Mouse (Mus musculus): ENCODE measurements at regions not wholly inside any gene's neighbourhood (a gene's known extent, or its start where the extent isn't known, plus 50 kb on each side); places are given as distances from the start of the nearest gene placed in this dataset.

DNA sequence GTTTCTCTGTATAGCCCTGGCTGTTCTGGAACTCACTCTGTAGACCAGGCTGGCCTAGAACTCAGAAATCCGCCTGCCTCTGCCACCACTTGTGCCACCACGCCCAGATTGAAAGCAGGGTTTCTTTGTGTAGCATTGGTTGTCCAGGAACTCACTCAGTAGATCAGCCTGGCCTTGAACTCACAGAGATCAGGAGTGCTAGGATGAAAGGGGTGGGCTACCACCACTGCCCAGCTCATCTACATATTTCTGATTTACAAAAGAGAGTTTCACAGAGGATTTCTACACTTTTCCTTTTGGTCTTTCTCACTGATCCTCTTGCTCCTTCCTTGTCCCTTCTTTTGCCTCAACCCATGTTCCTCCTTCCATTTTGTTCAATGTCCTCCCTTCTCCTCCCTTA, 53.1 kb upstream of the Lbx1 start:
- no peak for DNase-seq

DNA sequence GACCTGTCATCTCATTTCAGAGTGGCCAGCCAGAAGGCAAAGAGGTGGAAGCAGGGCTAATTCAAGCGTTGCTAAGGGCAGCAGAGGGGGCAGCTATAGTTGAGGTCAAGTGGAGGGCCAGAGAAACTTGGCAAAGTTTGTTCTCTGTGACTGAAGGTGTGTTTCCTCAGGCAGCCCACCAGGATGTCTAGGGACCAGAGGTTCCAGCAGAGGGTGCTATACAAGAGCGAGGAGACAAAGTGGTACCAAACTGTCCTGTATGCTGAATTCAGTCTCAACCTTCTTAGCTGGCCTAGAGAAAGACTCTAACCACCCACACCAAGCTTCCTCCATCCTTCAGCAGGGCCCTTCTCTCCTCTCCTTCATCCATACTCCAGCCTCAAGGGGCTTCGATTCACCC, 62.2 kb upstream of the Lbx1 start:
- DNase-seq = no peak

DNA sequence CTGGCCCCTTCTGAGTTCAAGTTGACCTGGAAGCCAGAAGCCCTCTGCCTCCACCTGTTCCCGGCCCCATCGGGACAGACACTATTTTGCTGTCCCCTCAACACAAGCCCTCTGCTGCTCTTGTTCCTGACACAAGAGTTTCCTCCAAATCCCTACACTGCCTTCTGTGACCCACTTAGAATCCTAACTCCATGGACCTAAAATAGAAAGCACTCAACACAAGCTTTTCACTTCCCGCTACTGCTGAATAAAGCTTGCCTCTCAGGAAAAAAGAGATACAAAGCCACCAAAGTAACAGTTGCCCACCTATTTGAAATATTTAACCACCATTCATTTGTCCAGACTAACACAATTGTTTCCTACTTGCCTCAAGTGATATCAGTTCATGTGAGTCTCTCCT, 63.7 kb upstream of the Lbx1 start:
- no peak for DNase-seq

DNA sequence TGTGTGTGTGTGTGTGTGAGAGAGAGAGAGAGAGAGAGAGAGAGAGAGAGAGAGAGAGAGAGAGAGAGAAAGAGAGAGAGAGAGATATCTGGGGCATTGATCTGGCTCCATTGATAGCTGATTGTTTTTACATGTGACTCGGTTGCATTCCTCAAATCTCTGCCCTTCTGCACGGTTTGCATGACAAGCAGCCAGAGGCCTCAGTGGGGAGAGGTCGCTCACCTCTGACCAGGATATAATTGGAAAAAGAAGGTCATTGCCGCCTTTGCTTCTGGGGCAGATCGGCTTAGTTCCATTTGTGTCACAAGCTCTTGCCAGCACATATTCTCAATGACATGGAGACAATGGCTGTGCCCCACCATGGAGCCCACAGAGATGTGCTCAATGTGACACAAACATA, 63.8 kb upstream of the Btrc start:
- DNase-seq = no peak

DNA sequence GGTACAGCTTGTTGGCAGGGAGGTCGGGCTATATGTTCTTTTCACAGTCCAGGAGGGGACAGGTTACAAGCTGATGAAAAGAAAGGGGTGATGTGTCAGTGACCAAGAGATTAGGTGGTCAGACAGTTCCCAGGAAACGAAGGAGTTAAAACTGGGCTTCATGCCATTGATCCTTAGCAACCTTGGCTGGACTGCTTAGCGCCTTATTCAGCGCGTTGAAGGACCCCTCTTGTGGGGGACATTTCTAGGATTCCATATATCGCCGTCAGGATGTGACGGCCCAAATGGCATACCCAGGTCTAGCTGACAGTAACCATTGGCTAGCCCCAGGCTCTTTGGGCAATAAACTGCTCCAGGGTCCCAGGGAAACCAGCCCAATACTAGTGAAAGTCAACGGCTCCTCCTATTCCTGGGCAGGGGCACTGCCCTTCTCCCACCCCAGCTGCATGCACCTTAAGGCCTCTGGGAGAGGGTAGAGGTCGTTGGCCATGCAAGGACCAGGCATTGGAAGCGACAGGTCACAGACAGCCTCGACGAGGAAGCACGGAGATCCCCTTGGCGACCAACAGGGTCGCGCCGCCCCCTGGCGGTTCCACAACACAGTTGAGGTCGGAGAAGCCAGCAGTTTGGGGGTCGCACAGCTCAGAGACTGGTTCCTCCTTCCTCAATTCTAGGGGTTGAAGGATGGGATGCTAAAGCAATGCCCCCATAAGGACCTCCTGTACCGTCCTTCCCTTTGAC, 62.7 kb upstream of the Btrc start:
- DNase-seq = no peak

DNA sequence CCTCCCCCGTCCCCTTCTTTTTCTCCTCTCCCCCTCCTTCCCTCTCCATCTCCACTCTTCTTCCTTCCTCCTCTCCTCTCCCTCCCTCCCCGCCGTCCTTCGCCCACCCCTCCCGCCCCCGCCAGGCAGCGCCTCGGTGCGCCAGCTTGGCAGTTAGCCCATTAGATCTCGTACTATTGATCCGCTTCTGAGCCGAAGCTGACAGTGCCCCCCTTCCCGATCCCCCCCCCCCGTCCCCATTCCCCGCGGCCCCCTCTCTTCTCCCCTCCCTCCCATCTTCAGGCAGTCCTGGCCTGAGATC, 62.2 kb upstream of the Btrc start:
- DNase-seq = no peak

DNA sequence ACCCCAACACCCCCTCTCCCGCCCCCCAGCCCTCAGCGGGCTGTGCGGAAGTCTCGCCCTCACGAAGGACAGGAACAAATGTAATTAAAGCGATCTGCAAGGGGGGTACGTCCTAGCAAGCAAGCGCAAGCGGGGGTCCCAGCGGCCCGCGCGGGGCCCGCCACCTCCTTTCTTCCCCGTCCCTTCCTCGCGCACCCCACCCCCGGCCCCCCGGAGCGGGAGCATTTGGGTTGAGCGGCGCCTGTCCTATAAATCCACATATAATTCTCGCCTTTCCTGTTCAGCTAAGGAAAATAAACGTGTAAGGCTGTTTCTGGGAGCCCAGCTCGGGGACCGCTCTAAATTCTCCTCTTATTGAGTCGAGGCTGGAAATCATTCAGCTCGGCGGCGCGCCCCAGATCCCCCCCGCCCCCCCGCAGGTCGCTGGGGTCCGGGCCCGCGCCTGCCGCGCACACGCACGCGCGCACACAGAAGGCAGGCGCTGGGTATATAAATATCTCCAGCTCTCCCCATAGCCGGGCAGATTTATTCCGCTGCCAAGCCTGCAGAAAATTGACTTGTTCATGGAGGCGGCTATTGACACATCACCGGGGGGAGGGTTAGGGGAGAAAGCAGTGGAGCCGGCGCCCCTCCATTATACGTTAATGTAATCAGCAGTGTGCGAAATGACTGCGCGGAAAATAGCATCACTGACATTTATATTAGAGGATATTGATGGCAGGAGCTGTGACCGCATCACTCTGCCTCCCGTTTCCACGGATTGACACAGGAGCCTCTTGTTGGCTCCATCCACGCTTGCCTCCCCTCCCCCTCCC, 61.6 kb upstream of the Btrc start:
- DNase-seq = no peak

DNA sequence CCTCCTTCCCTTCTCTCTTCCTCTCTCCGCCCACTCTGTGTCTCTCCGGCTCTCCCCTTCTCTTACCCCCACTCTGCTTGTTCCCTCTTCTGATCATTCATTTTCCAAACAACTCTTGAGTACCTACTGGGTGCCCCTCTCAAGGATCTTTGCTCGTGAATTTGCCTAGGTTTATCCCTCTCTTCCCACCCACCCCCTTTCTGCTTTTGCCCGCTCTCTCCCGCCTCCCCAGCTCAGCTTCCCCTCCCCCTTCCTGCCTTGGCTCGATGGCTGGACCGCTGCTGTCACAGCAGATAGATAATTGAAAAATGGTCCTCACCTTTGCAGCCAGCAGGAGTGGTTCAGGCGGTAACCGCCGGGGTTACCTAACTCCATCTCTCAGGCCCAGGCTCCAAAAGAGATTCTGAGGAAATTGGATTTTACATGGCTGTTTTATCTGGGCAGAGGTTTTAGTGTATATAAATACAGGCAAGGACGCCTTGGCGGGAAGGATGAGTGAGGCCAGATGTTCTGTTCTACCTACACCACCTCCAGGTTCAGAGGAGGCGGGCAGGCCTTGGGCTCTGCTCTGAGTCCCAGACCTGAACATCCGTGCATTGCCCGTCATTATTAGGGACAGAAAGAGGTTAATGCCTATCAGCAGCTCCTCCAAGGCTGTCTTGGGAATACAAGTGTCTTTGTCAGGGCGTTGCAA, 60.8 kb upstream of the Btrc start:
- no peak for DNase-seq

DNA sequence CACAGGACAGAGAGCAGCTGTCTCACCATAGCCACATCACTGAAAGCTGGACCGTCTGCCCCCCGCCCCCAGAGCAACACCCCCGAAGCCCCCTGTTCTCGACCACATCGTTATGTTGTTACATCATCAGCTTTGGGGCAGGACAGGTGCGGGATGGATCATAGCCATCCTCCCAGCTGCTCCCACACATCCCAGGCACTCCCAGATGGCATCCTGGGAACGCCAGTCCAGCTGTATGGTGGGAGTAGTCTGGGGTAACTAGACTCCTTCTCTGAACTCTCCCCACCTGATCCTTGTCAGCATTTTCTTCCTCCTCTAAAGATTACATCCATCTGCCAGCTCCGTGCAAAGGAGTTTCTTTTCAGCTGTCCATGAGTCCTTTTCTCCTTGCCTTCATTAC, 59.0 kb upstream of the Btrc start:
- no peak for DNase-seq

DNA sequence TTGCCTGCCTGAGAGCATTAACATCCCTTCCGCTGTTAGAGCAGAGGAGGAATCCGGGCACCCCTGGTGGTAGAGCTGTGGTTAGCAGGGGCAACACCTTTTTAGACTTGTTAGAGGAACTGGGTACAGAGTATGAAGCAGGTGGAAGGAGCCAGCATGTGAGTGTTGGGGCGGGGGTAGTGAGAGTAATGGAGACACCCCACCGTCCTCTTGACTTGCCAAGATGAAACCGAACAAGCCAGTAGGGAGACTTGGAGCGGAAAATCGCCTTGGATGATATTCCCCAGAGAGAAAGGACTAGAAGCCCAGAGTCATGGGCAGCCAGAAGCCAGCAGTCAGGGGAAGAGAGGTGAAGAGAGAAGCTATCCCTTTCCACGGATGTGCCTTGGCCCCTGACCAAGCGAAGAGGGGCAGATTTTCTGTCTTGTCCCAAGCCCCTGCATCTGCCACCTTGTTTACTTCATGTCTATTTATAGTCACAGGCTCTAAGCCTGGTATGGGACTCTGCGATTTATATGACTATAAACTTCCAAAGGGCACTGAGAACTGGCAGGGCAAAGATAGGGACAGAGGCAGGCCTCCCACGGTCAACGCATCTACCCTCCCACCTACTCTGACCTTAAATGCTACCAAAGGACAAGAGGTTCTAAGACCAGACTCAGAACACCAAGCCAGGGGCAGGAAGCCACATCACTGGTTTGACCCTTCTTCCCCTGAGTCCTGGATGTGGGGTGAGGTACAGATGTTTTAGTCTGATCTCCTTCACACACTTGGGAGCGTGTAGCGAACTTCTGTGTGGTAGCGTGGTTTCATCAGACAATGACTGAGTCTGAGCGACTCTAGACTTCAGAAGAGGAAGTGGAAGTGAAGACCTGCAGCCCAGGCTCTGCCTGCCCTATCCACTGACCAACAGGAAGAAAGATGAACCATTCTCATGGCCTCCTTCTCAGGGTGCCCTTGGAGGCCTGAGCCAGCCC, 55.9 kb upstream of the Btrc start:
- DNase-seq = peak in 1 of 2 experiments; percentile 14

DNA sequence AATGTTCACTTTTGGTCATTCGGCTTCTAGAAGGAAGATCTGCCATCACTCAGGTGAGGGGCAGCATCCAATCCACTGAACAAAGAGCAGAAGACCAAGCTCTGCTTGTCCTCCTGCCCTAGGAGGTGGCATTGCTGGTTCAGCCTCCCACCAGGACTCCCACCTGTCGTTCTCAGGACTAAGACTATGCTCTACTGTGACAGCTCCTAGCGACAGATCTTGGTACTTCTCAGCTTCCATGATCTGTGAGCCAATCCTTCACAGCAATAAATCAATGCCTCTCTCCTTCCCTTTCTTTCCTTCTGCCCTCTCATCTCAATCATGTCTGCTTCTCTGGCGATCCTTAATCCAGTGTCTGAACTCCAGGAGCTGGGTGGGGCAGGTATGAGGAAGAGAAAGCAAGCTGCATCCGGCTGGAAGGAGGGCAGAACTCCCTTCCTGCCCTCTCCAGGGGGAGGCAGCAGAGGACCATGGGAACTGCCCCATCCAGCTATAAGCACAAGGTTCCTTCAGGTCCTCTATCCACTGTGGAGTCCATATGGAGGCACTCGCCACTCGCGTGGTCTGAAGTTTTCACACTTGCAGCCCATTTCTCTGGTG, 54.8 kb upstream of the Btrc start:
- peak in 1 of 2 experiments; percentile 24 for DNase-seq

DNA sequence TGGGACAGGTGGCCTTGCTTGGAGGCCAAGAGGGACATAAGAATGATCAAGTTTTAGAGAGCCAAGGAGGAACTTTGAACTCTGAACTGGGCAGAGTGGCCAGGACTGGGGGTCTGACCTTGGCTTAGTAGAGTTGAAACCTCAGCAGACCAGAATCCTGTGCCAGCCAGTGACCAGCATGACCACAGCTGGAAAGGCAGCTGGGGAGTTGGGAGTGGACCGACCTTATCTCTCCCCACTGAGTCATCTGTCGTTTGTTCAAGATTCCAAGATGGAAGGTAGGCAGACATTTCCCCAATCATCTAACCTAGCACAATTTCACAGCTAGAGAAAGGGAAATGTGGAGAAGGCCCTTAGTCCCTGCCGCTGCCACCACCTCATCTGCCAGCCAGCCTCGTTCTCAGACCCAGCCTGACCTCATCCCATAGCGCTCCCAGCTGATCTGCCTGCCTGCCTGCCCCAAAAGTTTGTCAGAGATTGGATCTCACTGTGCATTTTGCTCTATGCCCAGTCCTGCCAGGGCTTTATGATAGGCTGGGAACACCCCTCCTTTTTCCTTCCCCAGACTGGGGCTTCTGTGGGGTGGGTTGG, 53.1 kb upstream of the Btrc start:
- no peak for DNase-seq

DNA sequence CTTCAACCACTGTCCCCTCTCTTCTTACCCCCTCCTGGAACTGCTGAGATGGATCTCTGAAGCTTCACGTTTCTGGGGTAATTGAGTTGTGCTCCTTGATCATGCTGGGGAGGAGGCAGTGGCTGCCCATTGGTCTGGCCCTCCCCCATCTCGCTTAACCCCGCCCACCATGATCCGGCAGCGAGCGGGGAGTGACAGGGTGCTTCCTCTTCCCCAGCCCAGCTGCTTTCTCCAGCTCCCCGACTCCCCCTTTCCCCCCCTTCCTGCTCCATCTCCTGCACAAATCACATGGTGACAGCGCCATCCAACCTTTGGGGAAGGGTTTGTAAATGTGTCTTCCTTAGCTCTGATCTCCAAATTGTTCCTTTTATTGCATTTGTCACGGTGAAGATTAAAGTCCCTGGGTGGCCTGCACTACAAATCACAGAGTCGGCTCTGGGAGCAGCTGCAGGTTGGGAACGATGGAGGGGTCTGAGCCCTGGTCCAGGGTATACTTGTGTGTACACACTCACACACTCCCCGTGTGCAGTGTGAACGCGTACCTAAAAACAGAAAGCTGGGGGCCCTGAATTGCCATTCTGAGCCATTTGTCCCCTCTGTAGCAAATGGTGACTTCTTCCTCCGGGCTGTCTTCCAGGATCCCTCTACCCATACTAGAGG, 52.5 kb upstream of the Btrc start:
- DNase-seq = peak; percentile 73 to 76

DNA sequence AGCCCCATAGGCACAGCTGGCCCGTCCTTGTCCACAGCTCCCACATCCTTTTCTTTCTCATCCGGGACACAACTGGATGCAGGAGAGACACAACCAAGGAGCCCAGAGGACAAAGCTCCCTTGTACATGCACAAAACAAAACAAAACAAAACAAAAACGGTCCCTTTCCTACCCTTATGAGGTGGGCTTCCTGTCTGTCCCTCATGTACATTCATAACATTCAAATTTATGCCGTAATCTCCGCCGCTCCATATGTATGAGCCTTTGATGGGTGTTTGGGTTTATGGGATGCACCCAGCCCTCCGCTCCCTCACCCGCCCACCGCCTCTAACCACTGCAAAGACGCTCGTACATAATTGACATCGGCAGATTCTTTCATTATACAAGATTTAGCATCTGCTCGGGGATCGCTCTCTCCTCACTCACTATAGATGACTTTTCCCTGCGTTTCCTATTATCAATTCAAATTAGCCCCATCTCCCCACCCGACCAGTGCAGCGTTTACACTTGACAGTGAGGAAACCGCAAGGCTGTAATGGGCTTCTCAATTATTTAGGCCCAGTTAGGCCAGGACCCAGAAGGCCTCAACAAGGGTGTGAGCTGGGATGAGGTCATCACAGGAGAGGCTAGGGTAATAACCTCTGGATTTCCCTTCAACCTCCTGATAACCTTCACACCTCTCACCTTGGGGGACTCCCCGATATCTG, 51.5 kb upstream of the Btrc start:
- DNase-seq = no peak

DNA sequence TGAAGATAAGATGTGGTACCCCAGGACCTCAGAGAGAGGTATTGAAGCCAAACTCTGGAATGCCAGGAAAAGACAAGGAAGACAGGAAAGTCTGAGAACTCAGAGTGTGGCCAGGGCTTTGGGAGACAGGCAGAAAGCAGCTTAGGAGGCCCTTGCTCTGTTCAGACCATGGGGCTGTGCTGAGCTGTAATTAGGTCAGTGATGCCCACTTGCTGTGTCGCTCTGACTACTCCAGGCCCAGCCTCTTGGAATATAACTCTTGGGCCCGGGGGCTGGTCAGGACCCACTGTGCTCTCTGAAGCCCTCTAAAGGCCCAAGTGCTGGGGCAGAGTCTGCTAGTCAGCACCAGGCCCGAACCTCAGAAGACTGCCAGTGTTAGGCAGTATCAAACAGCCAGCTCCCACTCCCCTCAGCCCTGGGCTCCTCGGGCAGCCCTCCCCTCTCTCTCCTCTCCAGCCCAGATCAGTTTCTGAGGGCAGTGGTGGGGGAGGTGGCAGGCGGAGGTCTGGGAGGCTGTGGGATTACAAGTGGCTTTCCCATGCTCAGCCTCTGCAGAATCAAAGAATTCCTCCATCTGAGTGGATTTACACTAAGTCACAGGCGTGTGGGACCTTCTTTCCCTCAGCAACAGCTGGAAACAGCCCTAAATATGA, 50.7 kb upstream of the Btrc start:
- DNase-seq = no peak
